Mouse (Mus musculus): ENCODE measurements around the gene Dock4. TPM values are rescaled to one million over a fixed set of nuclear protein-coding genes. Genes with fewer than 3 reads are reported as not detected.
A peak's percentile ranks its signal among the peaks of the same experiment; 100 is the strongest.

The Dock4 gene
- polyA plus RNA-seq (2011; ENCODE audit: insufficient read depth, insufficient read length, low replicate concordance, missing spikeins) = 1.5 and 2.6 TPM in 2 replicates

DNA sequence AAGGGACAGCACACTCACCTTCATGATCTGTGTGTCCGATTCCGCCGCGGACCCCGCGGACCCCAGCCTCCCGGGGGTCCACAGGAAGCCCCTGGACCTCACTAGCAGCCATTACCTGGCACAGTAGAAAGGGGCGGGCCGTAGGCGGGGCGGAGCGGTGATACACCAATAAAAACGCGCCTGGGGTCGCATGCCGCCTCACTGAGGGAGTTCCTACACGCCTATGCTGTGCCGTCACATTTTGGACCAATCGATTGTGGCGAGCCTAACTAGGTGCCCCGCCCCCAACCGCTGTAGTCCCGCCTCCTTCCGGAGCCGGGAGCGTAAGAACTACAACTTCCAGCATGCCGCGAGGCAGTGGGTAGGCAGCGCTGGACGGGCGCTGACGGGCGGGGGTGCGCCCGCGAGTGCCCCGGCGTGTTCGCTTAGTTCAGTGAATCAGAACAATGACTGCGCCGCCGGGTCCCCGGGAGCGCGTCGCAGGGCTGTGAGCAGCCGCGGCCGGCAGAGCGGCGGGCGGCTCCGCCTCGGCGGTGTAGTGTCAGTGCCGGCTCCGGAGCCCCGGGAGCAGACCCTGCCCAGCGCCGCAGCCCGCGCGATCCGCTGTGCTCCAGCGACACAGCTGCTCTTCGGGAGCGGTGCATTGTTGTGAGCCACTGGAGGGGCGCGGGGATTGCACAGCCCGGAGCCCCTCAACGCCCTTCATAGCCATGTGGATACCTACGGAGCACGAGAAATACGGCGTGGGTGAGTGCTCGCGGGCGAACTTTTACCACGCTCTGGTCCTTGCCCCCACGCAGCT is at the start of gene Dock4, which contains the start of gene Zfp277:
Gene Dock4, plus strand, starts transcription at position 305 of the 802 bp plus-strand sequence.
Gene Zfp277, minus strand, starts transcription at position 255 of the 802 bp plus-strand sequence.
- peak within 1 kb of the TSS; percentile 45 for H3K27ac ChIP-seq (ENCODE audit: control insufficient read depth, insufficient read depth, low read depth, low read length, poor library complexity)
- TF ChIP-seq CTCF (IDR thresholded peaks at IDR 0.05; ENCODE audit: control insufficient read depth, insufficient read depth, low read length) (no peak; the same call in 1 of the 2 replicates), POLR2A (IDR thresholded peaks at IDR 0.05; ENCODE audit: borderline replicate concordance, control insufficient read depth, low read depth, low read length) (peak; percentile 25; the same call in 1 of the 2 replicates)
- no peaks in the 10 kb centered on the region for H3K4me1 ChIP-seq (ENCODE audit: control insufficient read depth, insufficient read depth, low read length)
- peak within 1 kb of the TSS; percentile 88 for H3K4me3 ChIP-seq (replicated peaks; ENCODE audit: control insufficient read depth, low read depth, low read length)
- under 1% methylated on average over 79 of the region's 80 CpGs for WGBS

DNA sequence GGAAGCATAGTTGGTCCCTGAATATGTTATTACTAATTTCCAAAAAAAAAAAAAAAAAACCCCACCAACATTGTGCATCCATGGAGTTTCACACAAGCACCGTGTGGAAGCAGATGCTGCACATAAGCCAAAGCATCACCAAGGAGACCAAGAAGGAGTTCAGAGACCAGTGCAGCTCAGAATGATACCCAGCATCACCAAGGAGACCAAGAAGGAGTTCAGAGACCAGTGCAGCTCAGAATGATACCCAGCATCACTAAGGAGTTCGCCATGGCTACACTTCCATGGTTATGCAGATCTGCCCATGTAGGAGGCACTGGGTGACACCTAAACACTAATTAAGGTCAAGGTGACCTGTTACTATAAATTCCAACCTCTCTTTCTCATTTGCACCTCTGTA is 46.8 kb upstream of the Dock4 start:
- TF ChIP-seq CTCF (IDR thresholded peaks at IDR 0.05; ENCODE audit: control insufficient read depth, insufficient read depth, low read length) = no peak
- no peak for TF ChIP-seq POLR2A (IDR thresholded peaks at IDR 0.05; ENCODE audit: borderline replicate concordance, control insufficient read depth, low read depth, low read length)
- H3K27ac ChIP-seq (ENCODE audit: control insufficient read depth, insufficient read depth, low read depth, low read length, poor library complexity) = no peak overlapping the region
- WGBS = 74% methylated on average over 2 of the region's 2 CpGs
- no peak overlapping the region for H3K4me3 ChIP-seq (replicated peaks; ENCODE audit: control insufficient read depth, low read depth, low read length)
- H3K4me1 ChIP-seq (ENCODE audit: control insufficient read depth, insufficient read depth, low read length) = no peaks in the 10 kb centered on the region

DNA sequence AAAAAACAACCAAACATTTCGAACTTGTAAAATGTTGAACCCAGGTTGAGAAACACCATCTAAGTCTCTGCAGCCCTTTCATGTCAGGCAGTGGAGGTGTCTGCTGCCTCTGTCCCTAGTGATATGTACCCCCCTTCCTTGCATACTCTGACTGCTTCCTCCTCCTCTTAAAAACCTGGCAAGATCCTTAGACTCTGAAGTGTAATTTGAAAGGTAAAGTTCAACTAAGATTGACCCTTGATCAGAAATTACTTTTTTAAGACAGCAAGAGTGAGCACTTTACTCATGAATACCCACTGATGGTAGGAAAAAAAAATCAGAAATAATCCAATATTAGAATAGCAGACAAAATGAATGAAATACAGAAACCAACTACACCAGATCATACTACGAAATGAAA is 46.4 kb upstream of the Dock4 start:
- H3K4me3 ChIP-seq (replicated peaks; ENCODE audit: control insufficient read depth, low read depth, low read length) = no peak overlapping the region
- TF ChIP-seq POLR2A (IDR thresholded peaks at IDR 0.05; ENCODE audit: borderline replicate concordance, control insufficient read depth, low read depth, low read length) (no peak), CTCF (IDR thresholded peaks at IDR 0.05; ENCODE audit: control insufficient read depth, insufficient read depth, low read length) (no peak)
- H3K4me1 ChIP-seq (ENCODE audit: control insufficient read depth, insufficient read depth, low read length) = no peaks in the 10 kb centered on the region
- H3K27ac ChIP-seq (ENCODE audit: control insufficient read depth, insufficient read depth, low read depth, low read length, poor library complexity) = no peak overlapping the region
- 79% methylated on average over 2 of the region's 2 CpGs for WGBS

DNA sequence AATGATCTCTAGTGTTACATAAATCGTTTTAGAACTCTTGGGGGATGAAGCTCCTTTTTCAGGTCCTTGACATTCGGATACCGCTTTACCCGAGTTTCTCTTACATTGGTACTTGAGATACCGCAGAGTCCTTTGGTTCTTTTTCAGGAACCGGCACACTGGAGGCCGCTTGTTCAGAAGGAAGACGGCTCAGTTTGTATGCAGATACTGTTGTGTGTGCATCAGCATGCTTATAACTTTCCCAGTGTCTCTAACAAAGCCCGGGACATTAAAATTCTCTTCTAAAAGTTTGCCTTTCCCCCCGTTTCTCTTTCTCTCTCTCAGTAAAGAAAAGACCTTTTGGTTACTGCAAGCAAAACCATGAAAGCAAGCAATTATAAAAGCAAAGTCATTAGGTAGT is 45.9 kb upstream of the Dock4 start:
- TF ChIP-seq CTCF (IDR thresholded peaks at IDR 0.05; ENCODE audit: control insufficient read depth, insufficient read depth, low read length) (no peak), POLR2A (IDR thresholded peaks at IDR 0.05; ENCODE audit: borderline replicate concordance, control insufficient read depth, low read depth, low read length) (no peak)
- 89% methylated on average over 10 of the region's 10 CpGs for WGBS
- Histone ChIP-seq H3K4me3 (replicated peaks; ENCODE audit: control insufficient read depth, low read depth, low read length) (no peak overlapping the region), H3K27ac (ENCODE audit: control insufficient read depth, insufficient read depth, low read depth, low read length, poor library complexity) (no peak overlapping the region), H3K4me1 (ENCODE audit: control insufficient read depth, insufficient read depth, low read length) (no peaks in the 10 kb centered on the region)

DNA sequence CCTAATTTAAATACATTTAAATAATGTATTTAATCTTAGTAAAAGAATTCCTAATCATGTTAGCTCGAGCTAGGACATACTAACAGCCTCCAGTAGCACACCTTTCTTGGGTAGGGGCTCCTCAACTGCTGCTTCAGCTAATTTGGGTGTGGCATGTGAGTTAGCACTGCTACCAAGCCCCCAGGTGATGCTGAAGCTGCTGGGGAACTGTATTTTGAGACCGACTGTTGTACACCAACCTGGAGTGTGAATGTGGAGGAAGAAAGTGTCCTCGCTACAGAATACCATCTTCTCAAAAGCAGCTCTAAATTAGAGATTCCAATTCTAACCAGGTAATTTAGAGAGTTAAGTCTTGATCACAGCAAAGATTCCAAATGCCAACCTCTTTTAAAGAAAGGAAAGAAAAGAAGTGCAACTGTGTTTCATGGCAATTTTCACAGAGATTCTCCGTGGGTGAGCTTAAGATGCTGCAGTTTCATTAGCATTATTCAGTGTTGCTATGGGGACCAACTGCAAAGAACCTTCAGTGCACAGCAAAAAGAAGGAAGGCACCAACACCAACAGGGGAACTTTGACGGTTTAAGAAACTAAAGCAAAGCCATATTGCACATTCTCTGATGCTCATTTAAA is 31.0 kb upstream of the Dock4 start:
- Histone ChIP-seq H3K27ac (ENCODE audit: control insufficient read depth, insufficient read depth, low read depth, low read length, poor library complexity) (no peak overlapping the region), H3K4me3 (replicated peaks; ENCODE audit: control insufficient read depth, low read depth, low read length) (no peak overlapping the region), H3K4me1 (ENCODE audit: control insufficient read depth, insufficient read depth, low read length) (no peaks in the 10 kb centered on the region)
- TF ChIP-seq POLR2A (IDR thresholded peaks at IDR 0.05; ENCODE audit: borderline replicate concordance, control insufficient read depth, low read depth, low read length) (no peak), CTCF (IDR thresholded peaks at IDR 0.05; ENCODE audit: control insufficient read depth, insufficient read depth, low read length) (no peak)
- 72% methylated on average over 5 of the region's 5 CpGs for WGBS

DNA sequence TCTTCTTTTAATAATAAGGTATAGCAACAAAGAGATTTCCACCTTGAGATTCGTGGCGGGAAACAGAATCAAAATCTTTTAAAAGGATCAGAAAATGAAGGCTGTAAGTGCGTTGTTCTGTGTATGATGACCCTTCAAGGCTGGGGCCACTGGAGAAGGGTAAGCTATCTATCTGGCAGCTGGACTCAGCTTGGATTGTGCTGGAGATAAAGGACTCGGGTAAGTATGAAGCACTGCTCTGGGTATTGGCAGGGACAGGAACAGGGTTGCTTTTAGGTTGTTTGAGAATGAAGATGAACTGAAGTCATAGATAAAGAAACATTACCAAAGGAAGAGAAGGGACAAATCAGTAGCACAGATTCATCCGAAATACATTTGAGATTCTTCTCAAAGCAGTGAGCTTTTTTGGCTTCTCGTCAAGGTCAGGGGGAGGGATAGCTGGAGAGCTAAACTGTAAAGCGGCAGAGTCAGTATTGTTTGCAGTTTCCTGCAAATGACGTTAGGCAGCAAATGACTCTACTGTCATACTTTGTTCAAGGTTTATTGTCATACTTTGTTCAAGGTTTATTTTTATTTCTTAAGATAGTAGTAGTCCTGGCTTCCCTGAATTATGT is 30.3 kb upstream of the Dock4 start:
- 86% methylated on average over 8 of the region's 8 CpGs for WGBS
- no peak for TF ChIP-seq POLR2A (IDR thresholded peaks at IDR 0.05; ENCODE audit: borderline replicate concordance, control insufficient read depth, low read depth, low read length)
- no peak for TF ChIP-seq CTCF (IDR thresholded peaks at IDR 0.05; ENCODE audit: control insufficient read depth, insufficient read depth, low read length)

DNA sequence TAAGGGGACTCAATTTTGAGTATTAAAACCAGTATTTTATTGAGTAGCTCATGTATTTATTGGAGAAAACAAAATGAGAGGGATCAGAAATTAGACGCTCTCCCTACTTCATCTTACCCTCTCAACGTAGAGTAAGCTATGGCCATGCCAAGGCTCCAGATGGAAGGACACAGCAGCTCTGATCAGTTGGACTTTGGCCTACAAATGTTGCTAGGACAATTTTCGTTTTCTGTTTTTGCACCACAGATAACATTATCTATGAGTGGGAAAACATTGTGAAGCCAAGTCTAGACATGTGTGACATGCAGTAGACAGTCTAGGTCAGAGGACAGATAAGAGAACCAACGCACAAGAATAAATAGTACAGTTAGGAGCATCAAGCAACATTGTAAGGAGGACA is 28.5 kb upstream of the Dock4 start:
- H3K4me3 ChIP-seq (replicated peaks; ENCODE audit: control insufficient read depth, low read depth, low read length) = no peak overlapping the region
- TF ChIP-seq CTCF (IDR thresholded peaks at IDR 0.05; ENCODE audit: control insufficient read depth, insufficient read depth, low read length) = no peak
- TF ChIP-seq POLR2A (IDR thresholded peaks at IDR 0.05; ENCODE audit: borderline replicate concordance, control insufficient read depth, low read depth, low read length) = no peak
- no peak overlapping the region for H3K27ac ChIP-seq (ENCODE audit: control insufficient read depth, insufficient read depth, low read depth, low read length, poor library complexity)
- 74% methylated on average over 4 of the region's 4 CpGs for WGBS
- no peaks in the 10 kb centered on the region for H3K4me1 ChIP-seq (ENCODE audit: control insufficient read depth, insufficient read depth, low read length)

More for the DNA sequence above, 30.3 kb upstream of the Dock4 start:
- H3K4me3 ChIP-seq (replicated peaks; ENCODE audit: control insufficient read depth, low read depth, low read length) = no peak overlapping the region
- H3K4me1 ChIP-seq (ENCODE audit: control insufficient read depth, insufficient read depth, low read length) = no peaks in the 10 kb centered on the region
- no peak overlapping the region for H3K27ac ChIP-seq (ENCODE audit: control insufficient read depth, insufficient read depth, low read depth, low read length, poor library complexity)

DNA sequence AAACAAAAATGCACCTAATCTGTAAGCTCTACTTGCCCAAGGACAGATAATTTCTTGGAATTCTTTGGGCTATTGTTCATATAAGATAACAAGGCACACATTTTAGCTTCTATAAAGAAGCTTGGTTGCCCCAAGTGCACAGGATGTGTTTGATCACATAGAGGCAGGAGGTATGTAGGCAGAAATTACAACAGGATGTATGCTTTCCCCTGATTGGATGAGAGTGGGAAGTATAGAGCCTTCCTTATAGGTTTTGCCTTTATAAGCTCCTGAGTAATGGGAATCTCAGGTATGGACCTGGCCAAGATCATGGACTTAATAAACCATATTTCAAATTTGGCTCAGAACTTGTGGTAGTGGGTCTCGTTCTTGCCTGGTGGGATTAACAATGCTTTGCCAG is 20.8 kb upstream of the Dock4 start:
- Histone ChIP-seq H3K27ac (ENCODE audit: control insufficient read depth, insufficient read depth, low read depth, low read length, poor library complexity) (no peak overlapping the region), H3K4me1 (ENCODE audit: control insufficient read depth, insufficient read depth, low read length) (no peaks in the 10 kb centered on the region; the same call in 1 of the 2 replicates), H3K4me3 (replicated peaks; ENCODE audit: control insufficient read depth, low read depth, low read length) (no peak overlapping the region)
- no peak for TF ChIP-seq CTCF (IDR thresholded peaks at IDR 0.05; ENCODE audit: control insufficient read depth, insufficient read depth, low read length)
- TF ChIP-seq POLR2A (IDR thresholded peaks at IDR 0.05; ENCODE audit: borderline replicate concordance, control insufficient read depth, low read depth, low read length) = no peak
- 78% methylated on average over 1 of the region's 1 CpGs for WGBS

Measured in bone marrow, adult 2 months (tissue).